Comparison of ENCODE assay signal across 11 mouse cellular contexts in the genomic region with DNA sequence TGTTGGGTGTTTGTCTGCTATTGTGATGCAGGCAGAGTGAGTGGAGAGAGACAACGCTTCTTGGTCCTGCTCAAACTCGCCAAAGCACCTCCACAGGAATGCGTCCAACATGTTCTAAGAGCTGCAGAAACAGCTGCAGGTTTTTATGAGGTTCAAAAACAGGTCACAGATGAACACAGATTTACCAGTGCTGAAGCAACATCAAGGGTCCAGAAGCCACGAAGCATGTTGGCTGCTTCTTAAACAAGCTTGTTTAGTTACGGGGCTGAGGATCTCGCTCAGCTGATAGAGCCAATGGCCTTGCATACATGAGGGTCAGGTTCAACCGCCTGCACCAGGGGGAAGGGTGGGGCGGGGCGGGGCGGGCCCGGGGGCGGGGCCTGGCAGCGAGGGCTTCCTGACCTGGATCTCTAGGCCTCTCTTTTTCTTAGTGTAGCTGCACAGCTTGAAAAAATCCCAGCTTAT. TPM values are rescaled to one million over a fixed set of nuclear protein-coding genes. Genes with fewer than 3 reads are reported as not detected.
DNase-seq lines count a peak whose midpoint lies in the region; ATAC-seq and TF ChIP-seq lines count a peak whose summit lies in the region.
"Had no signal": no experiment of that assay in that cellular context is flagged by ENCODE, and none has a peak within 500 bp of the region (broad histone marks: within the 10 kb centered on the region; RNA-seq: fewer than 3 reads in every experiment).

No protein-coding gene starts in this region.

- no peaks in the 10 kb centered on the region for H3K27me3 ChIP-seq in kidney, adult 2 months (replicated peaks; ENCODE audit: control insufficient read depth, insufficient read depth, low read length)
- no peaks in the 10 kb centered on the region for H3K27me3 ChIP-seq in intestine, postnatal 0 days (replicated peaks; ENCODE audit: control insufficient read depth, insufficient read depth, low read length)

- 18% methylated on average over 13 of the region's 13 CpGs for WGBS in kidney, adult 2 months
- WGBS in intestine, postnatal 0 days = 16% methylated on average over 13 of the region's 13 CpGs

- no peak for TF ChIP-seq POLR2A in kidney, adult 2 months (IDR thresholded peaks at IDR 0.05; ENCODE audit: low read depth, low read length)

- no peaks in the 10 kb centered on the region for H3K4me1 ChIP-seq in kidney, adult 2 months (ENCODE audit: control insufficient read depth, insufficient read depth, low read length)
- H3K4me1 ChIP-seq in intestine, postnatal 0 days (replicated peaks; ENCODE audit: control insufficient read depth, insufficient read depth, low read length) = no peaks in the 10 kb centered on the region

- no peak overlapping the region for H3K27ac ChIP-seq in kidney, adult 2 months (ENCODE audit: insufficient read depth, low read depth, low read length)
- H3K27ac ChIP-seq in intestine, postnatal 0 days (ENCODE audit: low read depth, low read length) = no peak overlapping the region; the same call in 1 of the 2 replicates
- H3K27ac ChIP-seq: heart, adult 2 months had no signal

- intact Hi-C loops in left cerebral cortex, postnatal 10 days (cut with DNase I) = no loop called here

- DNase-seq in kidney, postnatal 4 days = peak; percentile 18 to 41
- DNase-seq in kidney, adult 2 months = no peak
- peak; percentile 48 for DNase-seq in embryo, embryonic 10 days (ENCODE audit: low spot score)
- peak; percentile 40 for DNase-seq in neural tube, embryonic 10.5 days (ENCODE audit: extremely low spot score, low spot score)
- DNase-seq in layer of hippocampus, postnatal 36 days = no peak
- no peak for DNase-seq in layer of hippocampus, adult 11-12 months (ENCODE audit: low spot score)
- DNase-seq in left cerebral cortex, postnatal 10 days (ENCODE audit: extremely low spot score in 1 of 2, low spot score in 2 of 2) = no peak
- DNase-seq: heart, adult 2 months; thymus, postnatal 36 days had no signal

- H3K4me3 ChIP-seq in kidney, adult 2 months (ENCODE audit: insufficient read depth, low read depth, low read length) = no peak overlapping the region
- no peak overlapping the region for H3K4me3 ChIP-seq in intestine, postnatal 0 days (ENCODE audit: low read depth, low read length)
- H3K4me3 ChIP-seq: heart, adult 2 months had no signal

- ATAC-seq in intestine, postnatal 0 days = peak; percentile 68

- no peaks in the 10 kb centered on the region for H3K36me3 ChIP-seq in kidney, adult 2 months (ENCODE audit: control insufficient read depth, insufficient read depth, low read length)
- peaks cover 20% of the 10 kb centered on the region for H3K36me3 ChIP-seq in intestine, postnatal 0 days (ENCODE audit: control insufficient read depth, insufficient read depth)

- H3K4me2 ChIP-seq in intestine, postnatal 0 days (replicated peaks; ENCODE audit: low read depth) = peak overlapping the region; percentile 14; the same call in 1 of the 2 replicates
- H3K4me2 ChIP-seq: midbrain, embryonic 11.5 days had no signal

- no peaks in the 10 kb centered on the region for H3K9me3 ChIP-seq in intestine, postnatal 0 days (ENCODE audit: control insufficient read depth)

- H3K9ac ChIP-seq in intestine, postnatal 0 days (ENCODE audit: low read depth, low read length) = no peak overlapping the region

- no peak for TF ChIP-seq CTCF in kidney, adult 2 months (conservative IDR thresholded peaks at IDR 0.05; ENCODE audit: insufficient read depth, insufficient read length, low read depth, low read length)
- no peak for TF ChIP-seq CTCF in intestine, postnatal 0 days (IDR thresholded peaks at IDR 0.05; ENCODE audit: low read depth)

RNA-seq across cellular contexts. Expression of a gene that starts 22.0 kb away (rescaled TPM):
- 1.5 and 3.0 TPM in 2 replicates for polyA plus RNA-seq in kidney, adult 2 months (2012; rRNA removed)
- 7.2 and 7.8 TPM in 2 replicates for polyA plus RNA-seq in intestine, postnatal 0 days (2015; fragmentation: Nextera tagmentation; extraction: Ambion mirVana)
- total RNA-seq in layer of hippocampus, postnatal 36 days (2021) = 10 to 100 TPM; 13.4 to 13.6 TPM
- total RNA-seq in left cerebral cortex, postnatal 10 days (2021) = 10 to 100 TPM; 12.5 to 14.8 TPM

RNA-seq across cellular contexts. Expression of a gene that starts 24.8 kb away (rescaled TPM):
- polyA plus RNA-seq in kidney, adult 2 months (2012; rRNA removed) = 21.7 and 24.4 TPM in 2 replicates
- 53.2 and 56.6 TPM in 2 replicates for polyA plus RNA-seq in intestine, postnatal 0 days (2015; fragmentation: Nextera tagmentation; extraction: Ambion mirVana)
- 10 to 100 TPM; 36.8 to 37.7 TPM for total RNA-seq in layer of hippocampus, postnatal 36 days (2021)
- total RNA-seq in left cerebral cortex, postnatal 10 days (2021) = 10 to 100 TPM; 35.7 to 36.3 TPM

Comparison
In these comparisons a context has a peak if more than half of its experiments do, and no peak if none do; other contexts are left out.
1. DNase-seq: peak in kidney, postnatal 4 days (2 of 2), embryo, embryonic 10 days (single experiment) and neural tube, embryonic 10.5 days (single experiment); none in kidney, adult 2 months (single experiment), layer of hippocampus, postnatal 36 days (0 of 2), layer of hippocampus, adult 11-12 months (single experiment) and left cerebral cortex, postnatal 10 days (0 of 2).